Mouse (Mus musculus) frontal cortex, adult (tissue): ENCODE results near the gene Olfr390.

ENCODE experiments used
- ATAC-seq: cut with Nextera tagmentation; 2 replicates; pipeline ENCODE4 v1.9.2; 2017; ENCODE audit warnings: mild to moderate bottlenecking, moderate library complexity, mixed read lengths; ENCODE audit not compliant: low TSS enrichment

Gene Olfr390

GRCm38 (mm10) chr11:73782664-73783063 lies at the start of gene Olfr390:
Olfr390 (plus strand) TSS chr11:73782964.
- ATAC-seq, result no peak

- no peak for ATAC-seq
Measured at GRCm38 (mm10) chr11:73759115-73759514, 23.6 kb upstream of the Olfr390 start.

GRCm38 (mm10) chr11:73780613-73781012 lies 2.2 kb upstream of the Olfr390 start, which contains the start of gene Olfr389:
Olfr389 (minus strand) TSS chr11:73780713.
- no peak for ATAC-seq

- no peak for ATAC-seq
Measured at GRCm38 (mm10) chr11:73802952-73803351, 20.2 kb downstream of the Olfr390 start, which contains the start of gene Olfr391-ps. Olfr391-ps (minus strand) TSS chr11:73803052.

GRCm38 (mm10) chr11:73816949-73817348 lies 34.2 kb downstream of the Olfr390 start, which contains the start of gene Olfr392:
Olfr392 (minus strand) TSS chr11:73817049.
- ATAC-seq, result no peak
